Mouse (Mus musculus) hindbrain, embryonic 14.5 days (tissue): Measurements from ENCODE around the gene Grb10. TPM values are rescaled to one million over a fixed set of nuclear protein-coding genes. Genes with fewer than 3 reads are reported as not detected.

Source experiments
- ATAC-seq: fragments of 200-750 bp; cut with Nextera tagmentation; 2 replicates; pipeline ENCODE4 v1.8.0; 2017; ENCODE audit warnings: moderate number of reproducible peaks, mild to moderate bottlenecking, moderate TSS enrichment, moderate library complexity; ENCODE audit not compliant: low FRiP score
- DNase-seq: peaks from one replicate; pipeline ENCODE4 v3.0.0-alpha.2; 2015; ENCODE audit warnings: low spot score
- H3K27ac ChIP-seq: fragments of 300-500 bp; sonication (generic); 2 replicates; pipeline ENCODE4 v1.5.1; 2014; ENCODE audit warnings: mild to moderate bottlenecking, moderate library complexity
- H3K27me3 ChIP-seq: fragments of 300-500 bp; sonication (generic); 2 replicates; pipeline ENCODE4 v1.6.1; 2014; ENCODE audit warnings: mild to moderate bottlenecking, low read length, mixed read lengths; ENCODE audit not compliant: control insufficient read depth, insufficient read depth
- H3K36me3 ChIP-seq: fragments of 300-500 bp; sonication (generic); replicated peaks from 2 replicates; pipeline ENCODE4 v1.6.1; 2014; ENCODE audit not compliant: control insufficient read depth, insufficient read depth
- H3K4me1 ChIP-seq: fragments of 300-500 bp; sonication (generic); replicated peaks from 2 replicates; pipeline ENCODE4 v1.6.1; 2014; ENCODE audit warnings: antibody characterized with exemption, low read length, mixed read lengths; ENCODE audit not compliant: control insufficient read depth, insufficient read depth
- H3K4me2 ChIP-seq: fragments of 300-500 bp; sonication (generic); replicated peaks from 2 replicates; pipeline ENCODE4 v1.6.1; 2014; ENCODE audit warnings: mild to moderate bottlenecking, moderate library complexity
- H3K4me3 ChIP-seq: fragments of 300-500 bp; sonication (generic); replicated peaks from 2 replicates; pipeline ENCODE4 v1.5.1; 2014; ENCODE audit warnings: mild to moderate bottlenecking, low read length
- H3K9ac ChIP-seq: fragments of 300-500 bp; sonication (generic); 2 replicates; pipeline ENCODE4 v1.6.1; 2014
- H3K9me3 ChIP-seq: fragments of 300-500 bp; sonication (generic); 2 replicates; pipeline ENCODE4 v1.6.1; 2016; ENCODE audit warnings: low read length; ENCODE audit not compliant: control insufficient read depth
- WGBS: fragments of 180-500 bp; shearing (Covaris S2); extraction: QIAGEN DNeasy Blood & Tissue Kit; methylation state at CpG from one replicate; pipeline ENCODE4 v1.1.7; 2014; 5-methylcytosine and 5-hydroxymethylcytosine counted together
- polyA plus RNA-seq: library from polyadenylated mRNA; unstranded; fragments of >200 nt; fragmentation: Nextera tagmentation; extraction: Ambion mirVana; gene quantifications from 2 replicates; pipeline ENCODE4 v1.2.1, GENCODE M21; 2014

Gene Grb10
- polyA plus RNA-seq, 1 experiment from 2014 or later: 49.5 TPM

- no peaks in the 10 kb centered on the region for H3K36me3 ChIP-seq
- H3K4me3 ChIP-seq: no peak overlapping the region
- no peak overlapping the region for H3K27ac ChIP-seq
- H3K4me2 ChIP-seq: no peak overlapping the region
- ATAC-seq: no peak
- H3K9ac ChIP-seq: no peak overlapping the region
- no peak for DNase-seq
- 87% methylated on average over 2 of the region's 2 CpGs for WGBS
- H3K9me3 ChIP-seq: no peaks in the 10 kb centered on the region
- H3K4me1 ChIP-seq: 0 out of 2 replicates have a peak, but pooled peaks cover 4% of the 10 kb centered on the region
- no peaks in the 10 kb centered on the region for H3K27me3 ChIP-seq
Measured at GRCm38 (mm10) chr11:11958479-11958878, 80.0 kb downstream of the Grb10 start.

- no peak overlapping the region for H3K9ac ChIP-seq
- no peaks in the 10 kb centered on the region for H3K27me3 ChIP-seq
- no peak overlapping the region for H3K27ac ChIP-seq
- no peaks in the 10 kb centered on the region for H3K36me3 ChIP-seq
- H3K4me2 ChIP-seq: no peak overlapping the region
- WGBS: 80% methylated on average over 2 of the region's 2 CpGs
- H3K4me3 ChIP-seq: no peak overlapping the region
- 0 out of 2 replicates have a peak, but pooled peaks cover 4% of the 10 kb centered on the region for H3K4me1 ChIP-seq
- ATAC-seq: no peak
- DNase-seq: no peak
- no peaks in the 10 kb centered on the region for H3K9me3 ChIP-seq
Measured at GRCm38 (mm10) chr11:11958061-11958361, 80.5 kb downstream of the Grb10 start.

GRCm38 (mm10) chr11:11957211-11958060 is 81.0 kb downstream of the Grb10 start:
- 92% methylated on average over 5 of the region's 5 CpGs for WGBS
- H3K9me3 ChIP-seq: no peaks in the 10 kb centered on the region
- no peaks in the 10 kb centered on the region for H3K27me3 ChIP-seq
- DNase-seq (no peak), ATAC-seq (no peak)
- H3K27ac ChIP-seq: no peak overlapping the region
- no peak overlapping the region for H3K4me2 ChIP-seq
- H3K4me3 ChIP-seq: no peak overlapping the region
- no peak overlapping the region for H3K9ac ChIP-seq
- no peaks in the 10 kb centered on the region for H3K36me3 ChIP-seq
- 0 out of 2 replicates have a peak, but pooled peaks cover 4% of the 10 kb centered on the region for H3K4me1 ChIP-seq

DNA sequence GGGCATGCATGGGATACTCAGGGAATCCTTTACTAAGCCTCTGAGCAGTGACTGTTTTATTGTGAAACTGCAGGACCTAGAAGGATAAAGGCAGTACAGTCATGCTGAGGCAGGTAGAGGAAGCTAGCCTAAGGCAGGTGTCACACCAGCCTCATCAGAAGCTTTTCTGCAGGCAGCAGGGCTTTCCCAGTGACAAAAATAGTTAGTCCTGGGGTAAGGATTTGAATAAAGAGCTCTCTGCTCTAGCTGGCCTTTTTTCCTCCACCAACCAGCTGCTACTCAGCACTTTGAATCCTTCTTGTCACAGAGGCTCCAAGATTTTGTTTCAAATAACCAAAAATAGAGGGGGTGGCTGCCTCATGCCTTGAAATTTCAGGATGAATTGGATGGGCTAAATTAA is 82.7 kb downstream of the Grb10 start:
- Histone ChIP-seq H3K27ac (no peak overlapping the region), H3K36me3 (no peaks in the 10 kb centered on the region), H3K9me3 (no peaks in the 10 kb centered on the region), H3K27me3 (no peaks in the 10 kb centered on the region), H3K9ac (no peak overlapping the region), H3K4me3 (no peak overlapping the region), H3K4me1 (no peaks in the 10 kb centered on the region), H3K4me2 (no peak overlapping the region)
- DNase-seq: no peak
- no peak for ATAC-seq

DNA sequence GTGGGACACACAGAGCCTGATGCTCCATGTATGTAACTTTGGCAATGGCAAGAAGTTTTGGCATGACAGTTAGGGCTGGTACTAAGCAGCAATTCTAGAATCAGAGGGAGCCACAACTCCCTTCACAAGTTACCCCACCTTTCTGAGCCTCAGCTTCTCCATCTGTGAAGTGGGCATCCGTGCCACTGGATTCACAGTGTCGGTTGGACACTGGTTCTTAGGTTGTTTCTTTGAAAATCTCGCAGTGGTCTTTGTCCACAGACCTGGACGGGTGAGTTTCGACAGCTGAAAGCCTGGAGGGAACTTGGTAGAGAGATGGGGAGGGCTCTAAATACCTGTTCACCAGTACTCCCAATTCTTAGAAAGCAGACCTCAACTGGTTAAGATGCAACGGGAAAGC is 83.9 kb downstream of the Grb10 start:
- 94% methylated on average over 6 of the region's 6 CpGs for WGBS
- H3K9ac ChIP-seq: no peak overlapping the region
- no peak overlapping the region for H3K27ac ChIP-seq
- H3K4me2 ChIP-seq: no peak overlapping the region
- H3K4me1 ChIP-seq: no peaks in the 10 kb centered on the region
- ATAC-seq: no peak
- H3K4me3 ChIP-seq: no peak overlapping the region
- DNase-seq: no peak
- no peaks in the 10 kb centered on the region for H3K36me3 ChIP-seq
- H3K9me3 ChIP-seq: no peaks in the 10 kb centered on the region
- no peaks in the 10 kb centered on the region for H3K27me3 ChIP-seq

GRCm38 (mm10) chr11:11954115-11954438 is 84.4 kb downstream of the Grb10 start:
- ATAC-seq: no peak
- WGBS: 86% methylated on average over 4 of the region's 4 CpGs
- no peak overlapping the region for H3K9ac ChIP-seq

DNA sequence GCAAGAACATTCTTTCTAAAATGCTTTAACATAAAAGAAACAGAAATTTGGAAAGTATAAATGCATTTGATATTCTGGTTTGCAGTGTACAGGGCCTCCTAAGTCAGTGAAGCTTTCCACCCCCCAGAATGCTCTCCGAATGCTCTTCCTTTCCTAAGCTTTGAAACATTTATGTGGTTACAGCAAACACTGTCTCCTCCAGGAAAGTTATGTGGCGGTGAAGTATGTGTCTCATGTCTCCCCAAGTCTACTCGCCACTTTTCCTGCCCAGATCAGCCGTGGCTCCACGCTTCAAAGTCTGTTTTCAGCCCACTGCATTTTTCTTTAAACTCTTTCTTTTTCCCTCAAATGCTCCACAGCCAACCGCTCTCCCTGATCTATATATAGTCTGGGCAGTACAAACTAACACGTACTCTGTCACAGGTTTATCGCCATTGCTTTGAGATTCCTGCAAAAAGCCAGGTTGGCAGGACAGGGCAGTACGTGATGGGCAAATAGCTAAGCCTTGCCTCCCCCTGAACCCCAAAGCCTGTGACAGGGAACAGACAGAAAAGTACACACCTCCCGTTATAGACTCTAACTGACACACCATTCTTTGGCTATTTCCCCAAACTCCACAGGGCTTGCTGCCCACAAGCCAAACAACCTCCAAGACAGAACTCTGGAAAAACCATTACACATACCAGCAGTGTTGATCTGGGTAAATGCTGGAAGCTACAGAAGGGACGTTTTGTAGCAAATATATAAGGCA is 84.9 kb downstream of the Grb10 start:
- ATAC-seq (no peak), DNase-seq (no peak)
- WGBS: 91% methylated on average over 11 of the region's 11 CpGs
- no peak overlapping the region for H3K4me2 ChIP-seq
- H3K27me3 ChIP-seq: no peaks in the 10 kb centered on the region
- no peak overlapping the region for H3K27ac ChIP-seq
- H3K4me1 ChIP-seq: no peaks in the 10 kb centered on the region
- H3K36me3 ChIP-seq: no peaks in the 10 kb centered on the region
- H3K9me3 ChIP-seq: no peaks in the 10 kb centered on the region
- H3K4me3 ChIP-seq: no peak overlapping the region
- no peak overlapping the region for H3K9ac ChIP-seq

More at GRCm38 (mm10) chr11:11954115-11954438, 84.4 kb downstream of the Grb10 start:
- Histone ChIP-seq H3K9me3 (no peaks in the 10 kb centered on the region), H3K36me3 (no peaks in the 10 kb centered on the region), H3K27ac (no peak overlapping the region), H3K27me3 (no peaks in the 10 kb centered on the region), H3K4me2 (no peak overlapping the region), H3K4me3 (no peak overlapping the region), H3K4me1 (no peaks in the 10 kb centered on the region)
- DNase-seq: no peak

DNA sequence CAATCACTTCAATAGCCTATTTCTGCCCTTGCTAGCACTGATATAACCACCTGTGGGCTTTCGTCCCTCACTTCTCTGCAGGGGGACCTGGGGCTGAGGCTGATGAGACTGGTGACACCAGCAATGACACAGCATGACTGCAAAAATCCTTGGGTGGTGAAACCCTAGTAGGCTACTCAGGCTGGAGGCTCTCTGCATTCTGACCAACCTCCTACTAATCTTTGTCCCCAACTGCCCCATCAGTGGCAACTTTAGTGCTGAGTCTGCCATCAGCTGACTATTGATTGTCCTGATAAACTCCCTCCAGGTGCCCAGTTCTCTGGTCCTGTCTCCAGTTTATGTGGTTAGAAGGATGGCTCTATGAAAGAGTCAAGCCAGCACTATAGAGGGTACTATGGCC is 85.9 kb downstream of the Grb10 start:
- no peaks in the 10 kb centered on the region for H3K27me3 ChIP-seq
- WGBS: 90% methylated on average over 1 of the region's 1 CpGs
- H3K9ac ChIP-seq: no peak overlapping the region
- no peak overlapping the region for H3K4me2 ChIP-seq
- H3K36me3 ChIP-seq: no peaks in the 10 kb centered on the region
- H3K4me3 ChIP-seq: no peak overlapping the region
- ATAC-seq: no peak
- DNase-seq: no peak
- H3K4me1 ChIP-seq: no peaks in the 10 kb centered on the region
- no peak overlapping the region for H3K27ac ChIP-seq
- no peaks in the 10 kb centered on the region for H3K9me3 ChIP-seq

- 71% methylated on average over 4 of the region's 4 CpGs for WGBS
- ATAC-seq: no peak
Measured at GRCm38 (mm10) chr11:11948988-11949365, 89.5 kb downstream of the Grb10 start.

More at GRCm38 (mm10) chr11:11948988-11949365, 89.5 kb downstream of the Grb10 start:
- Histone ChIP-seq H3K4me2 (no peak overlapping the region), H3K4me1 (no peaks in the 10 kb centered on the region), H3K27ac (no peak overlapping the region), H3K9ac (no peak overlapping the region), H3K27me3 (no peaks in the 10 kb centered on the region), H3K36me3 (peaks cover 15% of the 10 kb centered on the region; the same call in 1 of the 2 replicates), H3K9me3 (no peaks in the 10 kb centered on the region), H3K4me3 (no peak overlapping the region)
- no peak for DNase-seq
